ENCODE assay signal across 8 mouse cellular contexts in the genomic region with DNA sequence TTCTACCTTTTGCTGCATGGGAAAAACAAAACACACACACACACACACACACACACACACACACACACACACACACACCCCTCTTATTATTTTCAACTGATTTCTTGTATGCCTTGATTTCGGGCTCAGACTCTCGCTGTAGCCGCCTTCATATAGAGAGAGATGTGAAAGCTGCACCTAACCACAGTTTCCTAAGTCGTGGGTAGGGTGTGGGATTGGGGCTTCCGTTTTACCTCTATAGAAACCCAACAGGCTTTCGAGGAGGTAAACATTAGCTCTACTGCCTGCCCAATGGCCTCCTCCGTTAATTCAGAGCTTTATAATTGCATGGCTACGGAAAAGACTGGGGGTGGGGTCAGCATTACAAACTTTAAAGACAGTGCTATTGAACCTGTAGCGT. TPM values are rescaled to one million over a fixed set of nuclear protein-coding genes. Genes with fewer than 3 reads are reported as not detected.
A peak's percentile ranks its signal among the peaks of the same experiment; 100 is the strongest.
DNase-seq lines count a peak whose midpoint lies in the region; ATAC-seq and TF ChIP-seq lines count a peak whose summit lies in the region.

No protein-coding gene starts in this region.

- H3K27me3 ChIP-seq in limb, embryonic 13.5 days = no peaks in the 10 kb centered on the region
- no peaks in the 10 kb centered on the region for H3K27me3 ChIP-seq in neural tube, embryonic 15.5 days (replicated peaks)

- H3K9me3 ChIP-seq in limb, embryonic 13.5 days = no peaks in the 10 kb centered on the region
- H3K9me3 ChIP-seq in neural tube, embryonic 15.5 days (replicated peaks) = no peaks in the 10 kb centered on the region

- H3K9ac ChIP-seq in limb, embryonic 13.5 days = no peak overlapping the region
- H3K9ac ChIP-seq in neural tube, embryonic 15.5 days (replicated peaks) = no peak overlapping the region

- no peak overlapping the region for H3K4me3 ChIP-seq in embryonic fibroblast, embryonic 13.5 days (ENCODE audit: insufficient read depth, low read length)
- 0 out of 2 replicates have a peak overlapping the region, but pooled peaks have one; percentile 69 for H3K4me3 ChIP-seq in limb, embryonic 13.5 days
- H3K4me3 ChIP-seq in neural tube, embryonic 15.5 days (replicated peaks) = no peak overlapping the region

- ATAC-seq in limb, embryonic 13.5 days (ENCODE audit: low FRiP score, low read depth) = peak; percentile 16; the same call in 1 of the 2 replicates
- ATAC-seq in neural tube, embryonic 15.5 days (ENCODE audit: low FRiP score) = peak; percentile 18; the same call in 1 of the 2 replicates
- ATAC-seq in frontal cortex, adult (ENCODE audit: low TSS enrichment) = no peak

- peaks cover 5% of the 10 kb centered on the region; the same call in 1 of the 2 replicates for H3K4me1 ChIP-seq in embryonic fibroblast, embryonic 13.5 days (ENCODE audit: control insufficient read depth, insufficient read depth, low read length)
- 0 out of 2 replicates have a peak, but pooled peaks cover 5% of the 10 kb centered on the region for H3K4me1 ChIP-seq in limb, embryonic 13.5 days
- H3K4me1 ChIP-seq in neural tube, embryonic 15.5 days = peaks cover 8% of the 10 kb centered on the region; the same call in 1 of the 2 replicates

- H3K36me3 ChIP-seq in limb, embryonic 13.5 days = no peaks in the 10 kb centered on the region
- no peaks in the 10 kb centered on the region for H3K36me3 ChIP-seq in neural tube, embryonic 15.5 days

- H3K4me2 ChIP-seq in limb, embryonic 13.5 days (replicated peaks) = peak overlapping the region; percentile 61
- peak overlapping the region; percentile 61 for H3K4me2 ChIP-seq in neural tube, embryonic 15.5 days

- WGBS in limb, embryonic 13.5 days = 85% methylated on average over 9 of the region's 9 CpGs
- WGBS in neural tube, embryonic 15.5 days = 88% methylated on average over 9 of the region's 9 CpGs

- TF ChIP-seq CTCF in embryonic fibroblast, embryonic 13.5 days (IDR thresholded peaks at IDR 0.05; ENCODE audit: borderline replicate concordance, insufficient read depth, low read length) = no peak

- TF ChIP-seq POLR2A in embryonic fibroblast, embryonic 13.5 days (IDR thresholded peaks at IDR 0.05; ENCODE audit: low read depth, low read length) = no peak

- 0 out of 2 replicates have a peak overlapping the region, but pooled peaks have one; percentile 4 for H3K27ac ChIP-seq in embryonic fibroblast, embryonic 13.5 days (ENCODE audit: insufficient read depth, low read length)
- no peak overlapping the region for H3K27ac ChIP-seq in limb, embryonic 13.5 days
- 0 out of 2 replicates have a peak overlapping the region, but pooled peaks have one; percentile 64 for H3K27ac ChIP-seq in neural tube, embryonic 15.5 days (replicated peaks)

- DNase-seq in lung, postnatal 36 days = peak; percentile 24
- DNase-seq in lung, adult 18-20 months = no peak
- no peak for DNase-seq in frontal cortex, adult 2 months (ENCODE audit: extremely low spot score in 1 of 2, low spot score in 1 of 2)
- DNase-seq in lung, postnatal 25 days (ENCODE audit: low spot score) = no peak

RNA-seq across cellular contexts. Expression of gene Fer, which starts 12.8 kb away (rescaled TPM):
- 67.9 and 73.2 TPM in 2 replicates for polyA plus RNA-seq in embryonic fibroblast, embryonic 13.5 days (2011; ENCODE audit: insufficient read length, low read depth, missing spikeins)
- 29.6 and 30.8 TPM in 2 replicates for polyA plus RNA-seq in limb, embryonic 13.5 days (2015; fragmentation: Nextera tagmentation; extraction: Ambion mirVana)
- polyA plus RNA-seq in neural tube, embryonic 15.5 days (2015; fragmentation: Nextera tagmentation; extraction: Ambion mirVana) = 30.0 and 31.5 TPM in 2 replicates
- polyA plus RNA-seq in frontal cortex, adult 2 months (2012; rRNA removed) = 9.4 and 10.2 TPM in 2 replicates

RNA-seq across cellular contexts. Expression of gene A930002H24Rik, which starts 13.6 kb away (rescaled TPM):
- polyA plus RNA-seq in embryonic fibroblast, embryonic 13.5 days (2011; ENCODE audit: insufficient read length, low read depth, missing spikeins) = 2.1 and 2.6 TPM in 2 replicates
- 2.8 and 2.9 TPM in 2 replicates for polyA plus RNA-seq in limb, embryonic 13.5 days (2015; fragmentation: Nextera tagmentation; extraction: Ambion mirVana)
- 2.9 and 3.6 TPM in 2 replicates for polyA plus RNA-seq in neural tube, embryonic 15.5 days (2015; fragmentation: Nextera tagmentation; extraction: Ambion mirVana)
- polyA plus RNA-seq in frontal cortex, adult 2 months (2012; rRNA removed) = 0.78 and 0.90 TPM in 2 replicates
